Mouse (Mus musculus): Measurements from ENCODE around the gene Scn4b. TPM values are rescaled to one million over a fixed set of nuclear protein-coding genes. Genes with fewer than 3 reads are reported as not detected.

Gene Scn4b
- polyA plus RNA-seq, 1 experiment: 0.02 TPM

DNA sequence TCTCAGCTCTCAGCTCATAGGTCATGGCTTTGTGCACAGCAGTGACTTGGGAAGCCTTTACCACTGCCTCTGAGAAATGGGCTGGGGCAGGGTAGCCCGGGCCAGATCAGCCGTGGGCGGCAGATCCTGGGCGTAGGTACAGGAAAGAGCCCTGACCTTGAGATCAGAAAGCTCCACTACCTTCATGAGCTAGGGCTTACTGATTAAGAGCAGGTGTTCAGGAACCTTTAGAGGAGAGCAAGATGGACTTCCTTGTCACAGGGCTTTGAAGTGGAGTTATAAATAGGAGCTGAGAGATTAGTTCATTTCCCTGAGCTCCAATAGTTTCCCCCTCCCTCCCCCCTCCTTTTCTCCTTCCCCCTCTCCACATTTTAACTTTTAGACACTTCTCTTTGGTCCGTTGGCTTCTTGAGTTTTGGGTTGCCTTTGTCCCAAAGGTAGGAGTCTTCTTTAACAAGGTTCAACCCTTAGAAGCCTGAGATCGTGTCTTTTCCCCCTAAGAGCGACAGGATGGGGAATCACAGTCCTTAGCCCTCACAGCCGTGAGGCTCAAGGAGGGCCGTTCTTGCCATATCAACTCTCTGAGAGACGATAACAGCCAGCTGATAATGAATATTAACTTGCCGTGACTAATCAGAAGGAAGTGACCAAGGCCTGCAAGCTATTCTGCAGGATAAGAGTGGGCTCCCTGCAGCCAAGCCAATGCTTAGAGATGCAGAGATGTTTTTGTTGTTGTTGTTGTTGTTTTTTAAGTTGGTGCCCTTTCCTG lies 34.8 kb upstream of the Scn4b start:
- Histone ChIP-seq H3K4me3 (ENCODE audit: control insufficient read depth, low read depth, low read length) (no peak overlapping the region), H3K36me3 (ENCODE audit: control insufficient read depth, insufficient read depth, low read length) (no peaks in the 10 kb centered on the region), H3K27me3 (ENCODE audit: control insufficient read depth, insufficient read depth, low read length) (no peaks in the 10 kb centered on the region), H3K4me1 (ENCODE audit: control insufficient read depth, insufficient read depth, low read length) (no peaks in the 10 kb centered on the region), H3K27ac (ENCODE audit: control insufficient read depth, insufficient read depth, low read depth, low read length) (no peak overlapping the region)
- TF ChIP-seq CTCF (IDR thresholded peaks at IDR 0.05; ENCODE audit: control insufficient read depth, insufficient read depth, insufficient replicate concordance, low read depth, low read length): no peak
- no peak for TF ChIP-seq POLR2A (IDR thresholded peaks at IDR 0.05; ENCODE audit: control insufficient read depth, low read depth, low read length)

DNA sequence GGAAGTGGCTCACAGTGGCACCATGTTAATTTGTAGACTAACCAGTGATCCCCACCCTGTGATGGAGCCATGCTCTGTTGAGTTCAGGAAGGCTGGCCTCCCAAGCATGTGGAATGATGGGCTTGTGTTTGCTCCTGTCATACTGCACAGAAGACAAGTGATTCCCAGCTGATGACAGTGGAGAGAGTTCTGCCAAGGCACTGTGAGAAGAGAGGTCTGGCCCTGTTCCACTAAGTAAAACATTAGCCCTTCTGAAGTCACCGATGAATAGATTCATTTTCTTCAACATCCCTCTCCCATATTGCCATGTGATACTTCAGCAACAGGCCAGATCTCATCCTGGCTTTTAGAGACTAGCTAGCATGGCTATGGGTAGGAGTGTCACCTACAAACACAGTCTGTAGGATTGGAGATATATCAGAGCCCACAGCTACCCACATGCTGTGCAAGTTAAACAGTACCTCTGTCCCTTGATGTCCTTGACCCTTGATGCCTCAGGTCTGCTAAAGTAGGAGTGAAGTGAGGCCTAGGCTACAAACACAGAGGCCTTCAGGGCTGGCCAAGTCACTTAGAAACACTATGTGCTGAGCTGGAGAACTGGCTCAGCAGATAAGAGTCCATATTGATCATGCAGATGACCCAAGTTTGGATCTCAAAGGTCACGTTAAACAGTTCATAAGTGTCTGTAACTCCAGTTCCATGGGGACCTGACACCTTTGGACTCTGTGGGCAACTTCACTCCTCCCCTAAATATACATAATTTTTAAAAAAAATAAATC lies 32.4 kb upstream of the Scn4b start:
- Histone ChIP-seq H3K4me3 (ENCODE audit: control insufficient read depth, low read depth, low read length) (no peak overlapping the region), H3K27me3 (ENCODE audit: control insufficient read depth, insufficient read depth, low read length) (no peaks in the 10 kb centered on the region), H3K27ac (ENCODE audit: control insufficient read depth, insufficient read depth, low read depth, low read length) (no peak overlapping the region), H3K4me1 (ENCODE audit: control insufficient read depth, insufficient read depth, low read length) (no peaks in the 10 kb centered on the region), H3K36me3 (ENCODE audit: control insufficient read depth, insufficient read depth, low read length) (no peaks in the 10 kb centered on the region)
- TF ChIP-seq POLR2A (IDR thresholded peaks at IDR 0.05; ENCODE audit: control insufficient read depth, low read depth, low read length) (no peak), CTCF (IDR thresholded peaks at IDR 0.05; ENCODE audit: control insufficient read depth, insufficient read depth, insufficient replicate concordance, low read depth, low read length) (no peak)

DNA sequence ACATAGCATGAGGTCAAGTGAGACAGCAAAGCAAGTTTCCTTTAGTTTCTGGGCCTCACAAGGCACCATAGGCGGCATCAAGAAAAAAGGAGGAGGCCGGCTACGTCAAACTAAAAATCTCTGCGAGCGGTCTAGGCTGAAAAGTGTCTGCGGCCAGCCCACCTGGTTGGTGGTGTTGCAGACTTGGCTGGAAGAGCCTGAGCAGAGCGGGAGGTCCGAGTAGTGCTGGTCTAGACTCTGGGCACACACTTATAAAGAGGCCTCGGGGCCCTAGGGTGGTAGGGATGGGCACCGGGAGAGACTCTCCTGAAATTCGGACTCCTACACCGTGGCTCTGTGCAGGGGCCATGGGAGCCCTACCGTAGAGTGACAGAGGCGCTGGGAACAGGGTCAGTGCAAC lies 22.5 kb upstream of the Scn4b start:
- H3K36me3 ChIP-seq (ENCODE audit: control insufficient read depth, insufficient read depth, low read length): no peaks in the 10 kb centered on the region
- H3K4me3 ChIP-seq (ENCODE audit: control insufficient read depth, low read depth, low read length): peak overlapping the region; percentile 26; the same call in 1 of the 2 replicates
- H3K27me3 ChIP-seq (ENCODE audit: control insufficient read depth, insufficient read depth, low read length): no peaks in the 10 kb centered on the region
- peaks cover 3% of the 10 kb centered on the region for H3K4me1 ChIP-seq (ENCODE audit: control insufficient read depth, insufficient read depth, low read length)
- no peak for TF ChIP-seq POLR2A (IDR thresholded peaks at IDR 0.05; ENCODE audit: control insufficient read depth, low read depth, low read length)
- no peak for TF ChIP-seq CTCF (IDR thresholded peaks at IDR 0.05; ENCODE audit: control insufficient read depth, insufficient read depth, insufficient replicate concordance, low read depth, low read length)
- H3K27ac ChIP-seq (ENCODE audit: control insufficient read depth, insufficient read depth, low read depth, low read length): no peak overlapping the region

DNA sequence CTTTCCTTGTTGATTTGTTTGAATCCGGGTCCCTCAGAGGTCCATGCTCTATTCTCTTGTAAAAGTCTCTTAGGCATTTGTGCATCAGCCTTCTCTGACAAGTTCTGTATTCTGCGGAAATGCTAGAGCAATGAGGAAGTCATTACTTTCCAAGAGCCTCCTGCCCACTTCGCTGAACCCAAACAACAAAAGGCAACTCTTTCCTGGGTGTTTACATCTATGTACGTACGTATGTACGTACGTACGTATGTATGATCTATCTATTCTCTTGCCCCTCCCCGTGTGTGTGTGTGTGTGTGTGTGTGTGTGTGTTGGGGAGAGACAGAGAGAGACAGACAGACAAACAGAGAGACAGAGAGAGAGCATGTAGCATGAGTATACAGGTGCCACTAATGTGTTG lies 21.4 kb upstream of the Scn4b start:
- peaks cover 3% of the 10 kb centered on the region for H3K4me1 ChIP-seq (ENCODE audit: control insufficient read depth, insufficient read depth, low read length)
- H3K4me3 ChIP-seq (ENCODE audit: control insufficient read depth, low read depth, low read length): no peak overlapping the region
- TF ChIP-seq POLR2A (IDR thresholded peaks at IDR 0.05; ENCODE audit: control insufficient read depth, low read depth, low read length) (no peak), CTCF (IDR thresholded peaks at IDR 0.05; ENCODE audit: control insufficient read depth, insufficient read depth, insufficient replicate concordance, low read depth, low read length) (no peak)
- no peaks in the 10 kb centered on the region for H3K27me3 ChIP-seq (ENCODE audit: control insufficient read depth, insufficient read depth, low read length)
- no peak overlapping the region for H3K27ac ChIP-seq (ENCODE audit: control insufficient read depth, insufficient read depth, low read depth, low read length)
- H3K36me3 ChIP-seq (ENCODE audit: control insufficient read depth, insufficient read depth, low read length): no peaks in the 10 kb centered on the region

GRCm38 (mm10) chr9:45117741-45118431 lies 20.3 kb upstream of the Scn4b start, which contains the start of gene Scn2b:
Scn2b (plus strand) TSS chr9:45117782.
- Histone ChIP-seq H3K36me3 (ENCODE audit: control insufficient read depth, insufficient read depth, low read length) (no peaks in the 10 kb centered on the region), H3K27me3 (ENCODE audit: control insufficient read depth, insufficient read depth, low read length) (no peaks in the 10 kb centered on the region), H3K27ac (ENCODE audit: control insufficient read depth, insufficient read depth, low read depth, low read length) (no peak within 1 kb of the TSS), H3K4me1 (ENCODE audit: control insufficient read depth, insufficient read depth, low read length) (peaks cover 3% of the 10 kb centered on the region), H3K4me3 (ENCODE audit: control insufficient read depth, low read depth, low read length) (peak within 1 kb of the TSS; percentile 32)
- TF ChIP-seq CTCF (IDR thresholded peaks at IDR 0.05; ENCODE audit: control insufficient read depth, insufficient read depth, insufficient replicate concordance, low read depth, low read length): no peak
- TF ChIP-seq POLR2A (IDR thresholded peaks at IDR 0.05; ENCODE audit: control insufficient read depth, low read depth, low read length): no peak

- Histone ChIP-seq H3K27ac (ENCODE audit: control insufficient read depth, insufficient read depth, low read depth, low read length) (no peak overlapping the region), H3K4me3 (ENCODE audit: control insufficient read depth, low read depth, low read length) (no peak overlapping the region; the same call in 1 of the 2 replicates), H3K36me3 (ENCODE audit: control insufficient read depth, insufficient read depth, low read length) (no peaks in the 10 kb centered on the region), H3K4me1 (ENCODE audit: control insufficient read depth, insufficient read depth, low read length) (peaks cover 3% of the 10 kb centered on the region), H3K27me3 (ENCODE audit: control insufficient read depth, insufficient read depth, low read length) (no peaks in the 10 kb centered on the region)
- no peak for TF ChIP-seq POLR2A (IDR thresholded peaks at IDR 0.05; ENCODE audit: control insufficient read depth, low read depth, low read length)
- TF ChIP-seq CTCF (IDR thresholded peaks at IDR 0.05; ENCODE audit: control insufficient read depth, insufficient read depth, insufficient replicate concordance, low read depth, low read length): no peak
These were observed 19.6 kb upstream of the Scn4b start for GRCm38 (mm10) chr9:45118552-45118951.
